Mouse (Mus musculus): ENCODE data around the gene Vps37c. TPM values are rescaled to one million over a fixed set of nuclear protein-coding genes. Genes with fewer than 3 reads are reported as not detected.

Vps37c gene
- polyA plus RNA-seq, 1 experiment: 29.5 TPM

GRCm38 (mm10) chr19:10732741-10733140 is 44.2 kb downstream of the Vps37c start:
- no peaks in the 10 kb centered on the region for H3K4me1 ChIP-seq (ENCODE audit: control insufficient read depth, insufficient read depth, low read length)
- WGBS: 91% methylated on average over 7 of the region's 7 CpGs
- H3K27ac ChIP-seq (ENCODE audit: control insufficient read depth, insufficient read depth, low read depth, low read length, poor library complexity): no peak overlapping the region
- no peak for TF ChIP-seq POLR2A (IDR thresholded peaks at IDR 0.05; ENCODE audit: borderline replicate concordance, control insufficient read depth, low read depth, low read length)
- TF ChIP-seq CTCF (IDR thresholded peaks at IDR 0.05; ENCODE audit: control insufficient read depth, insufficient read depth, low read length): no peak
- no peak overlapping the region for H3K4me3 ChIP-seq (replicated peaks; ENCODE audit: control insufficient read depth, low read depth, low read length)

DNA sequence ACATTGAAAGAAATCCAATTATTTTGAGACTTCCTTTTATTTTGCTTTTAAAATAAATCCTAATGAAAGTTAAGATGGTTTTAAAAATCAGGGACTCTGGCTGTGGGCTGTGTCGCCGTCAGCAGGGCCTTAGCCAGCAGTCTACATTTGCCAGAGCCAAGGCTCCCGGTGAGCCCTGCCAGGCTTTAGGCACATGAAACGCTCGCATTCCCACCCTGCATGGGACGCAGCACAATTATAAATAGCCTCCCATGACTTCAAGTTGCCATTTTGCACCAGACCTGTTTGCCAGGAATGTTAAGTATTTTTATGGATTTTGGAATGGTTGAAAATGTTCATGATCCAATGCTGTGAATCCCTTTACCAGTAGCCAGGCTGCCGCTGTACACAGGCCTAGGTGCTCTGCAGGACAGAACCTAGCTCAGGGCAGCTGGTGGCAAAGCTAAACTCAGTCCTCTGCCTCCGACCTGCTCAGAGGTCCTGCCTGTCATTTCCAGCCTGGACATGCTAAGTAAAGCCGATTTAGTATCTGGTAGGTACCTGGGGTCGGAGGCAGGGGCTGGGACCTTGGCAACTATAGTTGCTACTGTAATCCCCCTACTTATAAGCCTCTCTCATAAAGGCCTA is 45.1 kb downstream of the Vps37c start:
- WGBS: 84% methylated on average over 10 of the region's 10 CpGs
- Histone ChIP-seq H3K4me3 (replicated peaks; ENCODE audit: control insufficient read depth, low read depth, low read length) (no peak overlapping the region), H3K4me1 (ENCODE audit: control insufficient read depth, insufficient read depth, low read length) (peaks cover 2% of the 10 kb centered on the region), H3K27ac (ENCODE audit: control insufficient read depth, insufficient read depth, low read depth, low read length, poor library complexity) (no peak overlapping the region)
- TF ChIP-seq POLR2A (IDR thresholded peaks at IDR 0.05; ENCODE audit: borderline replicate concordance, control insufficient read depth, low read depth, low read length) (no peak), CTCF (IDR thresholded peaks at IDR 0.05; ENCODE audit: control insufficient read depth, insufficient read depth, low read length) (no peak)

DNA sequence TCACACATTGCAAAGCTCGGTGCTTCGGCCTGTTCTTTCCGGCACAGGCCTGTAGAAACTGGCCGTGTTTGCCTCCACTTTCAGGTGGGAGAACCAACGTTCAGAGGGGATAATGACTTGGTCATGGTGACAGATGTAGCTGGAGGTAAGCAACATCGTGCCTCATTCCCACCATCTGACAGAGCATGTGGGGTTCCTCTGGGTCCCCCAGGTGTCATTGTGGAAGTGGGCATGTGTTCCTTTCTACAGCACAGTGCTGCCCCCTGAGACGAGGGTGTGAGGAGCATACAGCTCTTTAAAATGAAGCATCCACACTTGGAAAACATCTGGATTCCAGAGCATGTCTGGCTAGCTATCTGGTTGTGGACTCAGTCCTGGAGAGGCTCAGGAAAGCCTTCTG is 46.0 kb downstream of the Vps37c start:
- Histone ChIP-seq H3K4me1 (ENCODE audit: control insufficient read depth, insufficient read depth, low read length) (peaks cover 5% of the 10 kb centered on the region), H3K4me3 (replicated peaks; ENCODE audit: control insufficient read depth, low read depth, low read length) (no peak overlapping the region), H3K27ac (ENCODE audit: control insufficient read depth, insufficient read depth, low read depth, low read length, poor library complexity) (no peak overlapping the region)
- TF ChIP-seq POLR2A (IDR thresholded peaks at IDR 0.05; ENCODE audit: borderline replicate concordance, control insufficient read depth, low read depth, low read length): no peak
- TF ChIP-seq CTCF (IDR thresholded peaks at IDR 0.05; ENCODE audit: control insufficient read depth, insufficient read depth, low read length): no peak
- WGBS: 81% methylated on average over 7 of the region's 7 CpGs

DNA sequence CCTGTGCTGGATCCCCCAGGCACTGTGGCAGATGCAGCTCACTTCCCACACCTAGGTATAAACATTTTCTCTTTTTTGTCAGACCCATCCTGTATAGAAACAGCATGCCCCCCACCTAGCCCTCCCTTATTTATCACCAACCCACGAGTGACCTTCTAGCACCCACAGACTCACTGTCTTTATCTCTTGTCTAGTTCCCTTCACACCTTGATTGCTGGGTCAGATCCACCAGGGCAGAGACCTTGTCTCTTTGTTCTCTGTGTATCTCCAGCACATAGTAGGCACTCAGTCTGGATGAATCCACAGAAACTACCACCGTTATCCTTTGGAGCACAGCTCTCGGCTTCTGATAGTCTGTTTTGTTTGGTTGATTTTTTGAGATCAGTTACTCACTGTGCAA is 46.5 kb downstream of the Vps37c start:
- TF ChIP-seq POLR2A (IDR thresholded peaks at IDR 0.05; ENCODE audit: borderline replicate concordance, control insufficient read depth, low read depth, low read length) (no peak), CTCF (IDR thresholded peaks at IDR 0.05; ENCODE audit: control insufficient read depth, insufficient read depth, low read length) (no peak)
- H3K4me3 ChIP-seq (replicated peaks; ENCODE audit: control insufficient read depth, low read depth, low read length): no peak overlapping the region
- H3K27ac ChIP-seq (ENCODE audit: control insufficient read depth, insufficient read depth, low read depth, low read length, poor library complexity): no peak overlapping the region
- WGBS: 71% methylated on average over 3 of the region's 3 CpGs
- peaks cover 5% of the 10 kb centered on the region for H3K4me1 ChIP-seq (ENCODE audit: control insufficient read depth, insufficient read depth, low read length)

GRCm38 (mm10) chr19:10735861-10736260 is 47.3 kb downstream of the Vps37c start:
- peaks cover 6% of the 10 kb centered on the region for H3K4me1 ChIP-seq (ENCODE audit: control insufficient read depth, insufficient read depth, low read length)
- TF ChIP-seq POLR2A (IDR thresholded peaks at IDR 0.05; ENCODE audit: borderline replicate concordance, control insufficient read depth, low read depth, low read length) (no peak), CTCF (IDR thresholded peaks at IDR 0.05; ENCODE audit: control insufficient read depth, insufficient read depth, low read length) (no peak)
- no peak overlapping the region for H3K27ac ChIP-seq (ENCODE audit: control insufficient read depth, insufficient read depth, low read depth, low read length, poor library complexity)

GRCm38 (mm10) chr19:10738038-10738437 is 49.5 kb downstream of the Vps37c start:
- peaks cover 8% of the 10 kb centered on the region for H3K4me1 ChIP-seq (ENCODE audit: control insufficient read depth, insufficient read depth, low read length)
- H3K4me3 ChIP-seq (replicated peaks; ENCODE audit: control insufficient read depth, low read depth, low read length): peak overlapping the region; percentile 7
- no peak for TF ChIP-seq CTCF (IDR thresholded peaks at IDR 0.05; ENCODE audit: control insufficient read depth, insufficient read depth, low read length)
- no peak for TF ChIP-seq POLR2A (IDR thresholded peaks at IDR 0.05; ENCODE audit: borderline replicate concordance, control insufficient read depth, low read depth, low read length)
- H3K27ac ChIP-seq (ENCODE audit: control insufficient read depth, insufficient read depth, low read depth, low read length, poor library complexity): no peak overlapping the region
- 85% methylated on average over 6 of the region's 6 CpGs for WGBS

More at GRCm38 (mm10) chr19:10735861-10736260, 47.3 kb downstream of the Vps37c start:
- 87% methylated on average over 7 of the region's 7 CpGs for WGBS
- H3K4me3 ChIP-seq (replicated peaks; ENCODE audit: control insufficient read depth, low read depth, low read length): no peak overlapping the region

GRCm38 (mm10) chr19:10738811-10739210 is 50.3 kb downstream of the Vps37c start, which contains the start of gene Cd5:
Cd5 (minus strand) TSS chr19:10739002.
- 16% methylated on average over 4 of the region's 4 CpGs for WGBS
- Histone ChIP-seq H3K4me1 (ENCODE audit: control insufficient read depth, insufficient read depth, low read length) (peaks cover 8% of the 10 kb centered on the region), H3K27ac (ENCODE audit: control insufficient read depth, insufficient read depth, low read depth, low read length, poor library complexity) (peak within 1 kb of the TSS; percentile 40), H3K4me3 (replicated peaks; ENCODE audit: control insufficient read depth, low read depth, low read length) (peak within 1 kb of the TSS; percentile 18)
- no peak for TF ChIP-seq POLR2A (IDR thresholded peaks at IDR 0.05; ENCODE audit: borderline replicate concordance, control insufficient read depth, low read depth, low read length)
- TF ChIP-seq CTCF (IDR thresholded peaks at IDR 0.05; ENCODE audit: control insufficient read depth, insufficient read depth, low read length): no peak

GRCm38 (mm10) chr19:10739916-10740315 is 51.4 kb downstream of the Vps37c start:
- H3K4me1 ChIP-seq (ENCODE audit: control insufficient read depth, insufficient read depth, low read length): peaks cover 8% of the 10 kb centered on the region
- H3K4me3 ChIP-seq (replicated peaks; ENCODE audit: control insufficient read depth, low read depth, low read length): no peak overlapping the region
- 90% methylated on average over 4 of the region's 4 CpGs for WGBS
- TF ChIP-seq CTCF (IDR thresholded peaks at IDR 0.05; ENCODE audit: control insufficient read depth, insufficient read depth, low read length): no peak
- no peak for TF ChIP-seq POLR2A (IDR thresholded peaks at IDR 0.05; ENCODE audit: borderline replicate concordance, control insufficient read depth, low read depth, low read length)
- no peak overlapping the region for H3K27ac ChIP-seq (ENCODE audit: control insufficient read depth, insufficient read depth, low read depth, low read length, poor library complexity)

All from bone marrow, adult 2 months (tissue).